Mouse (Mus musculus) common myeloid progenitor, adult 5-6 weeks (primary cell): ENCODE measurements around the gene Usp15. TPM values are rescaled to one million over a fixed set of nuclear protein-coding genes. Genes with fewer than 3 reads are reported as not detected.
A peak's percentile ranks its signal among the peaks of the same experiment; 100 is the strongest.

Source experiments
- ATAC-seq: replicated peaks from 2 replicates; pipeline ENCODE4 v1.8.0; 2016; ENCODE audit warnings: low read depth, mild to moderate bottlenecking, moderate TSS enrichment, inconsistent platforms; ENCODE audit not compliant: poor library complexity, severe bottlenecking
- total RNA-seq: library from RNA; stranded (forward); fragments of 200-1000, 187-1606 nt; gene quantifications from 2 replicates; pipeline ENCODE4 v1.2.3, GENCODE M21; 2017

Usp15 gene
- total RNA-seq, 1 experiment from 2014 or later, result 320 TPM

DNA sequence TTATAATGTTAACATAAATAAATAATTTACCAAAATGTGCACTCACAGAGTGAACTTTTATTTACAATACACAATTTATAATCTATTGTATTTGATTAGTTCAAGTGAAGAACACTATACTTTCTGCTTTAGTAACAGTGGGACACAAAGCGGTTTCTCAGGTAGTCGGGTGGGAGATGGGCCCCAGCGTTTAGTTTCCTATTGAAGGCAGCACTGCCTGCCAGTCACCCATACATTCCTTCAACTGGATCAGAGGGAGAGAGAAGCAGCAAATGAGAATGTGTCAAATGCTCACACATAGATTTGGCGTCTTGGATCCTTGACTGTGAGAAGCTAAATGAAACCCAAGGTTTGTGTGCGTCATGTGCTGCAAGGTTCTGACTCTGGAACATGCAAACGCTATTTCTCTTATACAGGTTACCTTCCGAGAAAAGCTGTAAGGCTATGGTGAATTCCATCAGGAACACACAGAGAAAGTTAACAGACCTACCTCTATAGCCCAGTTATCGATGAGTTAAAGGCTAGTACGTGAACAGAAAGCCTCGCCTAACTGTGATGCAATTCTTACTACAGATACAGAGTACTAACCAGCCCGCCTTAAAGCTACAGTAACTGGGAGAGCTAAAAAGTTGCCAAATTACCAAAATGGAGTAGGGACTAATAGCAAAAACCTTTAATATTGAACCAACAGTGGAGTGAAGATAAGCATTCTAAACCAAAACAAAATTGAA lies 84.6 kb downstream of the Usp15 start:
- no peak for ATAC-seq

DNA sequence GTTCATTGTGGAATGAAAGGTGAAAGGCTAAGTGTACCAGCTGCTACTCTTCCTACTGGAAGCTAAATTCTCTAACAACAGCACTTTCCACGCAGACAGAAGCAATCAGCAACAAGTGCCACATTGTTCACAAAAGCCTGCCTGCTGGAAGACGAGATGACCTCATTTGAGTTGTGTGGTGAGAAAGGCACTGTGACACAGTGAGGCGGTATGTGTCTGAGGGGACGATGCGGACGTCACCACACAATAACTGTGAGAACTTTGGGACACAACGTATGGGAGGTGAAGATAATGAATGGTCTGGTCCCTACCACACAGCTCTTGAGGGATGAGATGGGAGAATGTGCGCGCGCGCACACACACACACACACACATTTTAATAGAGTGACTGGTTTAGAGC lies 86.2 kb downstream of the Usp15 start:
- no peak for ATAC-seq

DNA sequence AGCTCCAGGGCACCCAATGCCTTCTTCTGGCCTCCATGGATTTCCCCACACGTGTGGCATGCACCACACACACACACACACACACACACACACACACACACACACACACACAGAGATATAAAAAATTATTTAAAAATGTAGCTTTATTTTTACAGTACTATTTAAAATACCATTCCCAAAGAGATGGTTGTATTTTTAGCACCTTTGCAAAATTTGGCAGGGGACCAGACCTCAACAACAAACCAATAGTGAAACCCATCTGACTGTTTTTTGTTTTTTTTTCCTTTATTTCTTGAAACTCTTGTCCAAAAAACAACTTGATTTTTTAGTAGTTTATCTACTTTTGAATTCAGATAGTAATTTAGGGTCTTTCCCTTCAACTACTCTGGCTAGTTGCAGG lies 88.3 kb downstream of the Usp15 start:
- no peak for ATAC-seq

DNA sequence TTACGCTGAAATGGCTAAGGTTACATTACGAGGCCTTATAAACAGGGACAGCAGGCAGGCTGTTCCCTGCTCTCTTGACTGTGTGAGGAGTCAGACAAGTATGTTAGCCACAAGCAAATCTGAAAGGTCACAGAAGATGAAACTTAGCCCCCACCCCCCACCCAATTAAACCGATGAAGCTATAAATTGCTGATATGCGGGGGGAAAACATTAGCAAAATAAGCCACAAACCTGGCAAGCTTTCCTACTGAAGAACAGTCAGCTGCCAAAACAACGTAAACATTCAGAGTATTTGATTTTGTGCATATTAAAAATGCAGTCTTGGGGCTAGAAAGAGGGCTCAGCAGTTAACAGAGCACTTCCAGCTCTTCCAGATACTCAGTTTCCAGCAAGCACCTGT lies 88.7 kb downstream of the Usp15 start:
- no peak for ATAC-seq

DNA sequence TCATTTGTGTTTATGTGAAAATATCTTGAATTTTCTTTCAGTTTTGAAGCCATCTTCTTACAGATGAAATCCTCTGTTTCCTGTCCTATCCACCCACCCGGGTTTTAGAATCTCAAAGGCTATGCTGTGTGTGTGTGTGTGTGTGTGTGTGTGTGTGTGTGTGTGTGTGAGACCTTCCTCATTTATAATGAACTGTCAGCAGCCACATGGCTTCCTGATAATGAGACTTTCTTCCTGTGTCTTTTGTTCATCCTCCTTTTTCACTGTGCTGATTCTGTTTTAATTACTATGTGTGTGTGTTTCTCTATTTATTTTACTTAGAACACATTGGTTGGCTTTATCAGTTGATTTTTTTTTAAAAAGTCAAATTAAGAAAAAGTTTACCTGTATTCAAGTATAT lies 95.5 kb downstream of the Usp15 start:
- peak; percentile 22; the same call in 1 of the 2 replicates for ATAC-seq

DNA sequence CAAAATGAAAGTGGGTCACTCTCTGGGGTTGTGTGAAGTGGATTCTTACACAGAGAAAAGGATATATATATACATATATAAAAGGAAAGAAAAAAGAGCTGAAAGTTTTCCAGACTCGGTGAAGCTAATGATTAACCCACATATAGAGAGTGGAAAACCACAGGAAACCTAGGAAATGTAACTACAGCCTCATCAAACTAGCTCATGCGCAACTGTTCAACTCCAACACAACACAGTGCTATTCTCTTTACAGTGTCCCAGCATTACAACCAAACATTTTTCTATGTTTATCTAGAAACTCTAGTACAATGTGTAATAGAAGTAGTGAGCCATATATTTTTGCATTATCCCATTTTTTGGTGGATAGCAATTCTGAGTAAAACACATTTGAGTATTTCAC lies 96.2 kb downstream of the Usp15 start:
- ATAC-seq, result 0 out of 2 replicates have a peak, but pooled peaks have one; percentile 36

DNA sequence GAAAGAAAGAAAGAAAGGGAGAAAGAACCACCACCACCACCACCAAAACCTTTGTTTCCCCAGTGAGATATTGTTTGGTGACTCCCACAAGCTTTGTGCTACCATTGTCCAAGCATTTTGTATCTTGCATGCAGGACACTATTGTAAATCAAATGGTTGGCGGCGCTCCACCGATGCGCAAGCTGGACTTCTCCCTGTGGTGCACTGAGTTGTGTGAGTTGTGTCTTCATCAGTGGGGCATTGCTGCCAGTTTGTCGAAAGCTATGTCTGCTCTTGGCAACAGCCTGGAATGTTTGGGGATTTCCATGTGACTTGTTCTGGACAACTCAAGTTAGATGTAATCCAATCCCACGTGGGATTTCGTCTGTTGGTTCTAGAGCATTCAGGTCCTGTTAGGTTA lies 102.3 kb downstream of the Usp15 start:
- no peak for ATAC-seq

DNA sequence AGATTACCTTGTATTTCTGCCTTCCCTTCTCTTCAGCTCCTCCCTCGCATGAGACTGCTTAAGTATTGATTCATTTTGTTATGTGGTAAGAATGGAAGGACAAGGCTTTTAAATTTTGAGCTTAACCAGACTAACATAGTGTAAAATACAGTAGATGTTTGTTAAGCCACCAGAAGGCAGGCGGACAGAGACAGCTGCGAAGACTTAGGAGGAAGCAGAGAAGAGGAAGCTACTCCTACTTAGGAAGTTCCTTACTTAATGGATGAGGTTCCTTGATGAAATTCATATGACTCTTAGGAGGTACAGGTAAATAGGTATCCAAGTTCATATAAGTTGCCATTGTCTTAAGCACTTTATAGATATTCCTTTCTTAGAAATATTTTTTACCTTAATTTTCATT lies 104.2 kb downstream of the Usp15 start:
- ATAC-seq, result no peak

DNA sequence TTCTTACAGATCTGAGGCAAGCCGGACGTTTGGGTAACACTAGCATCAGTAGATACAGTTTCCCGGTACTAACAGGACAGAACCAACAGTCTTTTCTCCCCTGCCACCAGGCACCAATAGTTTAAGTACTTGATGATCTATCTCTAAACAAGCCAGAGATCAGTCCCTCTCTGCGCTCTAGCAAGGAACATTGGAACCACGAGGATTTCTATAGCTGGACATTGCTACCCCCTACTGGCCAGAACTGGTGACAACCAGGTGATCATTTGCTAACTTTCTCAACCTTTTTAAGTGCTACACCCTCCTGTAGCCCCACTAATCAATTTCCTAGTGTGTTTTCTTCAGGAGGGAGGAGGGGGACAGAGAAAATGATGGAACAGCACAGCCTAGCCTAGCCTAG lies 105.1 kb downstream of the Usp15 start:
- peak; percentile 97 for ATAC-seq

DNA sequence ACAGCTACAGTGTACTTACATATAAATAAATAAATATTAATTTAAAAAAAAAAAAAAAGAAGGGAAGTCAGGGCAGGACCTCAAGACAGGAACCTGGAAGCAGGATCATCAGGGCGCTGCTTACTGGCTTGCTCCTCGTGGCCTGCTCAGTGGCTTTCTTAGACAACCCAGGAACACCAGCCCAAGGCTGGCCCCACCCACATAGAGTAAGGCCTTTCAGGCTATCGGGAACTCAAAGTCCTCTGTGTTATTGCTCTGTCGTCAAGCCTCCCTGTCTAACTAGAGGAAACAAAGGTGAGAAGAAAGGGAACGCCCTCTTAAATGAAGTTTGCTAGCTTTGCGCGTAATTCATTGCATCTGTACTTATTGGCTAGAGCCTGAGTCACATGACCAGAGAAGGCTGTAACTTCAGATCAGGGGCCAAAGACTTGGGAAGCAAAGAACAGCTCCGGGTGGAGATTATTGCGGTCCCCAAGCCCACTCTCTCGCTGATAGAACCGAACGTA lies 107.3 kb downstream of the Usp15 start:
- ATAC-seq, result no peak

DNA sequence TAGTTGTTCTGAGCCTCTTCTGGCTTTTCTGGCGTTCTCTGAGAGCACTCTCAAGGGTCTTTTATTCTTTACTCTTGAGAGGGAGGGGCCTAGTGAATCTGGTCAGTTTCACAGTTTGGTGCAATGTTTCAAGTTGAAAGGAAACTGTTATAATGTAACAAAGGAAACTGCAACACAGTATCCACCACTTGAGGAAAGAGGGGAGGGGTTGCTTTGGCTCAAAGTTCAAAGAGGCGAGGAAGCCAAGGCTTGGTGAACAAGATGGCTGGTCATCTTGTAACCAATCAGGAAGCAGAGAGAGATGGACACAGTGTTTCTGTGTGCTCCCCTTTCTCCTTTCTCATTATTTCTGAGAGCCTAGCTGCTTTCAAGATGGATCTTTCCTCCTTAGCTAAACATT lies 109.9 kb downstream of the Usp15 start:
- ATAC-seq, result no peak

DNA sequence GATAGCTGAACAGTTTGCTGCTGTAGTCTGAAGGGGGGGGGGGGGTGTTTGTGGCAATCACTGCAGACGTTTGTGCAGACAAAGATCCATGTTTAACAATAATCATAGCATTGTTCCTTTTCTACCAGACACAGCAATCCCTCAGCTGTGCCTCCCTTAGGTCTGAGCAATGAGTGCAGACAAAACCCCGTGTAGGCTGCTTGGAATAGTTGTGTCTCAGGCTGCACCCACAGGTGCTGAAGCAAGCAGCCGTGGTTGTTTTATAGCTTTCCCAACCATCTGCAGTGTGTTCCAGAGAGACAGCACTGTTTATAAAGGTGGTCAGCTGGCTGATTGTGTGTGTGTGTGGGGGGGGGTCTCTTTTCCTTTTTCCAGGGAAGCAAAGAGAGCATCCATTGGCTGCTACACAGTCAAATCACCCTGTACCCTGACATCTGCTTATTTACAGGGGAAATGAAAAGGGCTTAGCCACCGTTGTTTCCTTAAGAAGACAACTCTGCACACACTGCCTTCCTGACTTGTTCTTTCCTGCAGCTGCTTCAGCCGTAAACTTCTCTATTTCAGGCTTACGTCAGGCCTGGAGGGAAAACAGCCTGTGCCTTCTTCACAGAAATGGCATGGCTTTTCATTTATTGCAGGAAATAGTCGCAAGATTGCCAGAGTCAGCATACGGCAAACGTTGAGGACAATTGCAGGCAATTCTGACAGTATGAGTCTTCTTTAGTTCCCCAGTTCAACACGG lies 111.7 kb downstream of the Usp15 start:
- peak; percentile 90 for ATAC-seq

DNA sequence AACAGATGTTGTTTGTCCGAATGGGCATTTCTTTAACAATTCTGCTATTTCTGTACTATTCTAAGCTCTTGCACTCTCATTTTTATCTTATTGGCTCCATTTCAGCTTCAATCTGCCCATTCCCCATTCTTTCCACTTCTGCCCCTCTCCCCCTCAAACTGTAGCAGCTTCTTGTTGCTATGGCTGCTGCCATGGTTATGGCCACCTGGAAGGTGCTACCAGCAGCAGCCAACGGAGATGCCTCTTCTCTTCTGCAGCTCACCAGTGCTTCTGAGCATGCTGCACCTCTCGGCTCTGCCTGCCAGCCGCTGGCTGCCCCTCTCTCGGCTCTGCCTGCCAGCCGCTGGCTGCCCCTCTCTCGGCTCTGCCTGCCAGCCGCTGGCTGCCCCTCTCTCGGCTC lies 112.5 kb downstream of the Usp15 start:
- ATAC-seq, result no peak

DNA sequence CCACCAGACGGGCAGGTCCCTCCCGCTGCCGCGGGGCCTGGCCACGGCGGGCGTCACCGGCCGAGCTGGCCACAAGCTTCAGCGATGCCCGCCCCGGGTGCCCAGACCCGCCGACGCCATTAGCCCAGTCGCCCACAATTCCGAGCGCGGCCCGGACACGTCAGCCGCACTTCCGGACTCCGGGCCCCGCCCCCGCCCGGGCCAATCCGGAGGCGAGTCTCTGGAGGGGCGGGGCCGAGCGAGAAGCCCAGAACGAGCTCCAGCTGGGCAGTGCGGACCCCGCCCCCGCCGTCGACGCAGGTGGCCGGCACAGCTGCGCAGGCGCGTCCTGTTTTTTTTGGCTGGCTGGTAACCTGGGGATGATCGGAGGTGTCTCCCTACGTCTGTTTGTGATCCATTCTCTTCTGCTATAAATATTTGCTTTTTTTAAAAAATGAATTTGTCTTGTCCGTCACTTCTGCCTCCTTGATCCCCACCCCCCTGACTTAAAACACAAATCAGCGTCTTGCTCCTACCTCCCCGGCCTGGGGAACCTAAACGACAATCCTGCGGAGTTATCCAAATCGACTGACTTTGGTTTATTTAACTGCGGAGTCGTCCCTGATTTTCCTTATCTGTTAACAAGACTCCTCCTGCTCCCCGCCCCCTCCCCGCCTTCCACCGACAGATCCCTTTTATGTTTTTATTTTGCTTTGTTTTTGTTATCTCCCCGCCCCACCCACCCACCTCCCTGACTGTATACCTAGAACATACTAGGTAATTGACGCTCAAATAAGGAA lies 120.4 kb downstream of the Usp15 start, which contains the start of gene Mon2:
TSS of gene Mon2 (minus strand) at position 261 of the 779 bp plus-strand sequence.
- ATAC-seq, result peak; percentile 98

DNA sequence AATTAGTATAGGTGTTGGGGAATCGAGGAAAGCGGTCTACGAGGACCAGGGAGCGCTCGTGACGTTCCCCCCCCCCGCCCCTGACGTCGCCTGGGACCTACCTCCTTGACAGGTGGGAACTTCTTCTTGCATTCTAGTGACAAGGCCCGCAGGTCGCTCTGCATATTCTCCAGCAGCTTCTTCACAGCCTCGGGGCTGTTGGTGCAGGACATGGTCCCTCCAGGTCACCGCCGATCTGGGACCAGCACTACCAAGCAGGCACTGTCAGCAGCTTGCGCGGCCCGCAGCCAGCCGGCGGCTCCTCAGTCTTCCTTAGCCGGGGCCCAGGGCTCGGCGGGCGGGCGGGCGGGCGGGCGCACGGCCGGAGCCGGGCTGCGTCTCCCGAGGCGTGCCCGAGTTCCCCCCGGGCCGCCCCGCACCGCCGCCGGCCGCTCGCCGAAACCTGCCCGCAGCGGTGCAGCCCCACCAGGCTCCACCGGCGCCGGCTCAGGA lies 121.0 kb downstream of the Usp15 start:
- peak; percentile 3; the same call in 1 of the 2 replicates for ATAC-seq

DNA sequence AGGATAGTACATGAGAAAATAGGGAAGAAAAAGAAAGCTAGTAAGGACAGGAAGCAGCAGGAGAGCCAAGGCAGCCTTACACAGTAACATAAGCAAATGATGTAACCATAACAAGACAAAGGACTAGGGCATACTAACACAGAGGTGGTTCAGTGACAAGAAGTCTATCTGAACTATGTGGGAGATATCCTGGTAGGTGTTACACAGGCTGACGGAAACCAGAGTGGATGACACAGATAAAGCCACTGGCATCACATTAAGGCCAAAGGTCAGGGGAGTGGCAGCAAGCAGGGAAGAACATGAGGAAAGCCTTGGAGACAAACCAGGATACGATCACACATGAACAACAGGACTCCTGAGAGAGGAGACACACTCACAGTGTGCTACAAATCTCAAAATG lies 124.8 kb downstream of the Usp15 start:
- no peak for ATAC-seq

DNA sequence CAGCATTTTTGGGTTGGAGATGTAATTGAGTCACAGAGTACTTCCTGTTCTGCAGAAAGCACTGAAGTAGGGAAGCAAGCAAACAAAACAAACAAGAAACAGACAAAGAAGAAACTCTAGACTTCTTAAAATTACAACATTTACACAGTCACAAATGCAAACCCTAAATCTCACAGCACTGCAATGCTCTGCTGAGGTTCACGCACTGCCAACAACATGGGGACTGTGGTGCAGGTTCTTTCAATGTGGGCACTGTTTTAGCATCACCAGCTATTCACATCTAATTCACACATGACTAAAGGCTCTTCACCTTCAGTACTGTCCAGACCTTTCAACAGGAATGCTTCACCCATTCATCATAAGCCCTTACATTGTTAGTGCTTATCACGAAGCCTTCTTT lies 133.8 kb downstream of the Usp15 start:
- ATAC-seq, result no peak

DNA sequence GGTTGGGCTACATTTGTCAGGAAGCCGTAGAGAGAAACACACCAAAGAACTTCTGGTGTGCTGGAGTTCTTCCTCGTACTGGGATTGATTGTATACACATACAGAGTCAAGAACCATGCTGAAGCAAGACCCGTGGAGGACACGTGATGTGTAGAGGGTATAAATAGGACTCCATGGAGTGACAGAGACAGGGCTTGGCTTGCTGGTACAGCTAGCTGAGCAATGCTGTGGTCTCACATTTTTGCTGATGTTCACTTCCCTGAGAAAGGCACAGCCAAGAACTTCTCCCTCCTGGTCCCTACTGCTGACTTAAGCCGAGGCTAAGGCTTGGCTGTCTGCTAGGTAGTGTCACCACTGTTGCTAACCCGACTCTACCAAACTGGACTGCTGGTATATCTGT lies 136.0 kb downstream of the Usp15 start:
- no peak for ATAC-seq

DNA sequence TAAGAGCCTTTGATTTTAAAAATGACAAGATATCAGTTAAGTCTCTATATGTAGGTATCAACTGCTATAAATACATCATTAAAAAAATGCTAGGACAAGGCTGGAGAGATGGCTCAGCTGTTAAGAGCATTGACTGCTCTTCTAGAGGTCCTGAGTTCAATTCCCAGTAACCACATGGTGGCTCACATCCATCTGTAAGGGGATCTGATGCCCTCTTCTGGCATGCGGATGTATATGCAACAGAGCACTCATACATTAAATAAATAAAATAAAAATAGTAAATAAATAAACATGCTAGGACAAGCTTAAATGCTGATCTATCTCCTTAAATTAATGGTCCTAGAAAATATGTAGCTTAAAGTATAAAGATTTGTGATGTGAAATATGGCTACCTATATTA lies 139.7 kb downstream of the Usp15 start:
- no peak for ATAC-seq

DNA sequence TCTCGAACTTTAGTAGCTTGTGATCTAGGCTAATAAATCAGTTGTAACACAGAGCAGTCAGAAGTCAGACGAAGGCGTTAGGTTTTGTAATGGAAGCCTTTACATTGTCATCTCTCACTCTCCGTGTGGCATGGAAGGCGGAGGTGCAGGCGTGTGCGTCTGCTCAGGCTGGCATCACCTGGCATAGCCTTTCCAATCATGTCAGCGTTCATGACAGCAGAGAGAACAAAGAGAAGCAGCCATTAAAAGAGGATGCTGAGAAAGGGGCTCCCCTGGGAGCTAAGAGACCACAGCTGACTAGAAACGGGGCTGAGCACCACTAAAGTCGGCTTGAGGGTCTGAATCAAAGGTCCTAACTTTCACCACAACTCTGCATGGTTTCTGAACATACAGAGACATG lies 140.3 kb downstream of the Usp15 start:
- ATAC-seq, result no peak
